Mouse (Mus musculus) cortical plate, adult 2 months (tissue): Measurements from ENCODE around the gene D130043K22Rik.

Experiments
- CTCF ChIP-seq: fragments of 200-500 bp; IDR thresholded peaks from 2 replicates; pipeline ENCODE4 v1.5.1; 2011; ENCODE audit warnings: mild to moderate bottlenecking, control low read depth, low read length; ENCODE audit not compliant: insufficient read depth; ENCODE audit errors: extremely low read depth
- POLR2A ChIP-seq: fragments of 200-500 bp; IDR thresholded peaks from 2 replicates; pipeline ENCODE4 v1.6.1; 2011; ENCODE audit warnings: mild to moderate bottlenecking, low read length, control low read depth; ENCODE audit not compliant: insufficient read depth; ENCODE audit errors: extremely low read depth

- TF ChIP-seq CTCF (no peak), POLR2A (no peak)
These were observed 94.5 kb downstream of the D130043K22Rik start for GRCm38 (mm10) chr13:24939472-24939871.
